Mouse (Mus musculus): Measurements from ENCODE around the gene Mdga1.

DNA sequence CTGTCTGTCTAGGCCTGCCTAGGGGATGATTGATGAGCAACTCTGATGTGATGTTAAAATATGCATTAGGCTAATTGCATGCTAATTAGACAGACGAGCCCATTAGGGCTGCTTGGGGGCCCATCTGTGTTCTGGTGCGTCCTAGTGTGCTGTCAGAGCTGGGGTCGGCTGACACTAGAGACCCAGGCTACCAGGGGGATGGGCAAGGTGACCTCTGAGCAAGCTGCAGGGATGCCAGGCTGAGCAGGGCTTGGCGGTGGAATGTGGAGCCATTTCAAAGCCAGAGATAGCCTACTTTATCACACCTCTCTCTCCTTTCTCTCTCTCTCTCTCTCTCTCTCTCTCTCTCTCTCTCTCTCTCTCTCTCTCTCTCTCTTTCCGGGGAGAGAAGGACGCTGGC is 49.8 kb downstream of the Mdga1 start:
- TF ChIP-seq GATA1 (IDR thresholded peaks at IDR 0.05; ENCODE audit: borderline replicate concordance, low read length), result no peak
- no peak for TF ChIP-seq CTCF (IDR thresholded peaks at IDR 0.05; ENCODE audit: low read depth, low read length)
- TF ChIP-seq POLR2AphosphoS5 (IDR thresholded peaks at IDR 0.05; ENCODE audit: insufficient replicate concordance, low read depth, low read length), result no peak
